Mouse (Mus musculus): Measurements from ENCODE around the gene Epha3.

Epha3 gene

GRCm38 (mm10) chr16:63500975-63501393 lies 363.0 kb downstream of the Epha3 start:
- no peak for DNase-seq (ENCODE audit: low spot score in 2 of 2)
